Mouse (Mus musculus) frontal cortex, postnatal 36 days (tissue): ENCODE measurements around the gene Msgn1.

Experiments used
- DNase-seq, 2 experiments: peaks; one replicate each; pipeline ENCODE4 v3.0.0; 2022; ENCODE audit warnings: low spot score in 2 of 2

Gene Msgn1

DNA sequence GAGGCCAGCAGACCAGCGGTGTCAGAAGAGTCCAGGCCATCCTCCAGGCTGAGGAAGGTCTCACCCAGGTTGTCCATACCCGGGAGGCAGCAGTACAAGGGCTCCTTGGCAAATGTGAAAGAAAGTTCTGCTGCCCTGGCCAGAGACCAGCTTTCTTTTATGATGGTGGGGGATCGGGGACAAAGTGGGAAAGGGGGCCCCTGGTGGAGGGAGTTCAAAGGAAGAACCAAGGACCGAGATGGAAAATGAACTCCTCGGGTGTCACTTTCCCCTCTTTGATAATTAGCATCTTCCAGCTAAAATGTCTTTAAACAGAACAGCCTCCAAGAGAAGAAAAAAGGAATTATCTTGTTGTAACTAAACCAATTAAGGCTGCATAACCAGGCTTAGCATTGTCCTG lies at the start of gene Msgn1:
TSS of gene Msgn1 (minus strand) at position 101 of the 400 bp plus-strand sequence.
- no peak for DNase-seq

GRCm38 (mm10) chr12:11250322-11250721 lies 41.5 kb upstream of the Msgn1 start:
- DNase-seq = no peak

- DNase-seq = no peak
Observed at GRCm38 (mm10) chr12:11247460-11247859, 38.7 kb upstream of the Msgn1 start.

DNA sequence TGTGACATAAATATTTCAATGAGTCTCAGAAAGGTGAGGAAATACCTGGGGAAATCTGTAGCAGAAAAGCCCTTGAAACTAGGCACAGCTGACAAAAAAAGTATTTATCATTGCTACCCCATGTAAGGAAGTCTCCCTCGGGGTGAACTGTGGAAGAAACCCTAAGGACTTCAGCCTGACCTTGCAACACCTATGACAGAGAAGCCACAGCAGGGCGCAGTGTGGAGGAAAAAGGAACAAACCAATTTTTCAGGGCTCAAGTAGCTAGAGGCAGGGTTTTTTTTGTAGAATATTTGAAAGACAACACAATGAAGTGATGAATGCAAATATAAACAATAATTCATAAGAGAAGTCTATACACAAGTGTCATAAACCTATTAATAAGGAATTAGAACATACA lies 27.2 kb upstream of the Msgn1 start:
- no peak for DNase-seq

DNA sequence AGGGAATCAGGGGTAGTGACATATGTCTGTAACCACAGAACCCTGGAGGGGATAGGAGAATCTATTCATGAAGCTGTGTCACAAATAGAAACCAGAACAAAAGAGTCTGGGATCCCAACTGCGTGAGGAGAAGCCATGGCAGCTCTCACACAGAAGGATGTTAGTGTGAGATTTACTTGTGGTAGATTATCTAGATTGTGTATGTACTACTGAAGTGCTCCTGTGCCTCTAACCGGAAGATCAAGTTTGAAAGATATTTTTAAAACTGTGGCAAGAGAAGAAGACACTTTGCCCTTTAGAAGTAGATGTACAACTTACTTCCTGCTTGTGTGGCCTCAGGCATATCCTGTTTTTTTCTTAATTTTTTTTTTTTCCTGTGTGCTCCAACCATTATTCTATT lies 21.5 kb upstream of the Msgn1 start:
- no peak for DNase-seq

- DNase-seq = no peak
Observed at GRCm38 (mm10) chr12:11226529-11227268, 17.9 kb upstream of the Msgn1 start.

DNA sequence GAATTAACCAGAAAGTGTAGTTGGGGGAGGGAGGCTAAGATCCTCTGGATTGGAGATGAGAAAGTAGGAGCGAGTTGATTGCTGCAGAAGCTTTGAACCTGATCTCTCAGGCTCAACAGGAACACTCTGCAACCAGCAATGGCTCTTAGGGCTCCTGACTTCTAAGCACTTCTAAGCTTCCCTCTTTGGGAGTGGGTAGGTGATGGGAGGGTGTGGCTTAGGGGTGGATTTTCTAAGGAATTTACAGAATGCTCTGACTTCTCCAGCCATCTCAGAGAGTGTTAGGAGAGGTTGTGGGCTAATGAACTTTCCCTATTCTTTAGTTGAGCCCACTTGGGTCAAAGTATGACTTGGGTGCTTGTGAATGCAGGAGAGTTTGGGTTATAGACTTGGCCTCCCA lies 17.4 kb upstream of the Msgn1 start:
- no peak for DNase-seq

GRCm38 (mm10) chr12:11224722-11225121 lies 15.9 kb upstream of the Msgn1 start:
- no peak for DNase-seq

GRCm38 (mm10) chr12:11223090-11223489 lies 14.3 kb upstream of the Msgn1 start:
- DNase-seq = no peak

- no peak for DNase-seq
Observed at GRCm38 (mm10) chr12:11222566-11222965, 13.8 kb upstream of the Msgn1 start.

DNA sequence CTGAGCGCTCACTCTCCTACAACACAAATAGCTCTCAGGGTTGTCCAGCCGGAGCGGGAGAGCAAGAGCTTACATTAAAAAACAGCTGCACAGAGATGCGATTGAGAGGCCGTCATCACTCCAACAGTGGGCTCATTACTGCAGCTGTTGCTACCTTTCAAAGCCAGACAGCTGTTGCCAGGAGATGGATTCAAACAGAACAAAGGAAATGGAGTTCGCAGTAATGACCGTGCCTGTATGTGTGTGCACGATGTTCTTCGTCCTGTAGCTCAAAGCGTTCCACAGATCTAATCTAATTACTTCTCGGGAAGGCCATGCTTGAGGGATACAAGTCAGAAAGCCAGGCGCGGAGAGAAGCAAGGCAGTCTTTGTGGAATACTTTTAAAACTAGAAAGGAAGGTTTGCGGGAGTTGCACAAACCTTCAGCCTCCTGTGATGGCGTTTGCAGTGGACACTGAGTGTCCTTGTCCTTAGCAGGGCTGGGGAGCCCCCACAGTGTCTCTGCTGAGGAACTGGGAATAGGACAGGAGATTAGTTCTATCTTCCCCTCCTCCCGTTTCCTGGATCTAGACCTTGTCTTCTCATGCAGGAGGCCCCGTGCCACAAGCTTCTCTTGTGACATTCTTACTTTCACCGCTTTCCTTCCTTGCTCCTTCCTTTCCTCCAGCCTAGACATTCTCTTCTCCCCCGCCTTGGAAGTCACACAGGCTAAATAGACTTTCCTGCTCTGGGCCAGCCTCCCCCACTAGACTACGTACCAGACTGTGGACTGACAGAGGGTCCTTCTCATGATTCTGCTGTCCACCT lies 13.0 kb upstream of the Msgn1 start:
- DNase-seq = no peak

- DNase-seq = no peak
Observed at GRCm38 (mm10) chr12:11217726-11218250, 9.0 kb upstream of the Msgn1 start.

DNA sequence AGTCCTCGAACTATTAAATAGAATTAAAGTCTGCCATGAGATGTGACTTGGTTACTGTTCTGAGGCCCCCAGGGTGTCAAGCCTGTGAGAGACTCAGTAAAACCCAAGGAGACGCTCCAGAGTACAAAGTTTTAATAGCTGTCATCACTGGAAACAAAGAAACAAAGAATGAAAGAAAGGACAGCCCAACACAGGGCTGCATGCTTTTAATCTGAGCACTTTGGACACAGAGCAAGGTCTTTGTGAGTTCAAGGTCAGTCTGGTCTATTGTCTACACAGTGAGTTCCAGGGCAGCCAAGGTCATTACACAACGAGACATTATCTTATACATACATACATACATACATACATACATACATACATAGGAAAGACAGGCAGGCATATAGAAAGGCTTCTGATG lies 7.7 kb upstream of the Msgn1 start:
- no peak for DNase-seq

DNA sequence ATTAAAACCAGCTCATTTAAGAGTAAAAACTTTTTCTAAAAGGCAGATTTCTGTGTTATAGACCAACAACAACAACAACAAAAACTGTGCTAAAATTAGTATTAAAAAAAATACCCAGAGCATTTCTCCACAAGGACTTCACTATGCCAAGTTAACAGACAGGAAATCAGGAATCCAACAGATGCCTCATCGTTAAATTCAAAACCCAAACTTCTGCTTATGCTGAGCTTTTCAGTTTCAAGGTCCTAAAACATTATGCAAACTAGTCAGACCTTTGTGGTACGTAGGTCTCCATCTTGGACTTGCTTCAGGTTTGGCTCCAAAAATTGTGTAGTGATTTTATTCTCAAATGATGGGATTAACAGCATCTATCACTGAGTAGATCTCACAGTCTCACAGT lies 6.8 kb upstream of the Msgn1 start:
- no peak for DNase-seq

- no peak for DNase-seq
Observed at GRCm38 (mm10) chr12:11214776-11215175, 6.0 kb upstream of the Msgn1 start.

DNA sequence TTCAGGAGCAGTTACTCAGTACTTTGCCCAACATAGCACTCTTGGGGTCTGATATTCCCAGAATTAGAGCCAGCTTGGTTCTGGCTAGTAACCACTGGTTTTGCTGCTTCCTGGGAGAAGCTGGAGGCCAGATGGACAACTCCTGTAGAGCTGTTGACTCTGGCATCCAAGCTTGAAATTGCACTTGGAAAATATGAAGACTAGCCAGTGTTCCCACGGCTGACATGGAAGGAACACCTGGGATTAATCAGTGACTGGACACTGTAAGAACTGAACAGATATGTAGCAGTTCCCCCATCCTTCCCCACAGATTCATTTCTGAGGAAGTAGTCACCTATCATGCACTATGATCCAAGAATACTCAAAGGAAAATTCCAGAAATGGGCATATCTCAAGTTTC lies 4.1 kb upstream of the Msgn1 start:
- DNase-seq = no peak

GRCm38 (mm10) chr12:11210361-11210760 lies 1.6 kb upstream of the Msgn1 start:
- no peak for DNase-seq

DNA sequence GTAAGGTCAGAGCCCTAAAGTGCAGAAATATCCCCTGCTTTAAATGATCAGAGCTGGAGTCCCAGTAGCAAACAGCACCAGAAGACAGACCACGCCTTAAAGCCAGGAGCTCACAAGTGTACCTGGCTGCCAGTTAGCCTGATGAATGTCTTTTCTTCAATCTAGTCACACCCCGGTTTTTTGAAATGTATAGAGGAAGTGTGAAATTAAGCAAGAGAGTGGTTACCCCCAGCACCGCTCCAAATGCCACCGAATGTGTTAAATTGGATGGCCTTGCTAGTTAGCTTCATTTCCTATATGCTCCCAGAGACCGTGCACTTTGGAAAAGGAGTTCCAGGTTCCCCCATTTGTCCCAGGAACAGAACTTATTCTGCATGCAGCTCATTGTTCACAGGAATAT lies 864 bp upstream of the Msgn1 start:
- no peak for DNase-seq

DNA sequence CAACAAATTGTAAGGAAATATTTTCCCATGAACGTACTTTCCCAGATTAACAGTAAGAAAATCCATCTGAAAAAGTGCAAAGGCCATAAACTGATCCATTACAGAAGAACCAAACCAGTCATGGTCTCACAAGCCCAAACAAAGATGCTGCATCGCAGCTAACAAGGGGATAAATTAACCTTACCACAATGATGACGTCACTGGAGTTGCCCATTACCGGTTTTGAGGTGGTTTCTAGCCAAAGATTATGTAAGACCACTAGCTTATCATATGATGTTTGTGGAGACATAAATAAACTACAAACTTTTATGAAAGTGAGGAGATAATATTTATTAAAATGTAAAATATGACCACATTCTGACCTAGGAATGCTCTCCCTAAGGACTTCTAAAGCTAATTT lies 2.5 kb downstream of the Msgn1 start:
- no peak for DNase-seq

- peak in 1 of 2 experiments; percentile 18 for DNase-seq
Observed at GRCm38 (mm10) chr12:11203694-11204665, 4.8 kb downstream of the Msgn1 start.

DNA sequence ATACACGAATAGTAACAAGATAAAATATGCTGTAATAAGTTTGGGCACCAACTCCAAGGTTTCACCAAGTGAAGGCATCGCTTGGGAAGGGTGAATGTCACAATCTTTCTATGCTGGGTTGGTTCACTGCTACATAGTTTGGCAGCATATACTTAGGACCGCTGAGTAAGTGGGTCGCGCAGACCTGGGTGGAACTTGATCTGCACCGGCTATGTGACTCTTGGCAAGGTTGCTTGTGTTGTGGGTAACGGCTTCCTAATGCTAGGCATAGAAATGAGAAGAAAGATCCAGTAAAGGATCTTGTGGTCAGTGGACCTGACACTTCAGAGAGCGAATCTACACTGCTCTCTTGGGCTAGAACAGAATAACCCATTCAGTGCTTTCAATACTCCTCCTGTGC lies 6.3 kb downstream of the Msgn1 start:
- no peak for DNase-seq

- DNase-seq = no peak
Observed at GRCm38 (mm10) chr12:11200711-11201110, 8.1 kb downstream of the Msgn1 start.
